Mouse (Mus musculus): ENCODE data around the gene Pou5f1.

DNA sequence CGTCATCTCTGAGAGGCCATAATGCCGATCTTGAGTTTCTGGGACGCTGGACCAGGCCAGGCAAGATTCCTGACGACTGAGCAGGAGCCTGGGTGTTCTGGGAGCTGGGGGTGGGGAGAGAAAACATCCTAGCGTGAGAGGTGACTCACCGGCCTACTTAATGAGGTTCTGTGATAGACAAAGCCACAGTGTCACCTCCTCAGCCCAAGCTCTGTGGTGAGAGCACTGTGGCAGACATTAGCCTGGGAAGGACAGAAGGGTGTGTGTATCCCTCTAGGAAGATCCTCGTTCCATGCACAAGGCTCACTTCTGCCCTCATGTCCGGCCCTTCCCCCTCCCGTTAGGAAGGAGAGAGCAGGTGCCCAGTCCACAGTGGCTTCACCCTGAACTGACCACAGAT is 51.5 kb downstream of the Pou5f1 start:
- no peak for TF ChIP-seq POLR2A (IDR thresholded peaks at IDR 0.05; ENCODE audit: insufficient read depth, low read length)
- TF ChIP-seq CTCF (IDR thresholded peaks at IDR 0.05; ENCODE audit: low read depth, low read length), result no peak

All from ES-Bruce4 (cell line).